Mouse (Mus musculus): ENCODE measurements at regions not wholly inside any gene's neighbourhood (a gene's known extent, or its start where the extent isn't known, plus 50 kb on each side); places are given as distances from the start of the nearest gene placed in this dataset.

- TF ChIP-seq ZC3H11A (IDR thresholded peaks at IDR 0.05; ENCODE audit: borderline replicate concordance, low read depth, low read length) (no peak), MAFK (IDR thresholded peaks at IDR 0.05; ENCODE audit: insufficient read depth, low read depth, low read length) (no peak)
These were observed 235.9 kb downstream of the Hhipl2 start for GRCm38 (mm10) chr1:183653878-183654277.

Measured in ES-E14 (cell line).